Mouse (Mus musculus): Measurements from ENCODE around the gene Pard6a.

Gene Pard6a

GRCm38 (mm10) chr8:105700566-105700965 lies 382 bp upstream of the Pard6a start:
- CTCF ChIA-PET, result interaction anchor here (0.6 kb wide), 1 partner anchor 76 kb away, joined by 4 read pairs; no protein-coding TSS in a partner anchor

GRCm38 (mm10) chr8:105702001-105702401 lies 1.1 kb downstream of the Pard6a start:
- CTCF ChIA-PET, result interaction anchor here (0.6 kb wide), 1 partner anchor 103 kb away, joined by 3 read pairs; no protein-coding TSS in a partner anchor

GRCm38 (mm10) chr8:105702731-105703415 lies 1.9 kb downstream of the Pard6a start:
- CTCF ChIA-PET, result no interaction called here

GRCm38 (mm10) chr8:105704146-105704812 lies 3.3 kb downstream of the Pard6a start:
- CTCF ChIA-PET, result interaction anchor here (0.6 to 0.7 kb wide), 2 partner anchors 102 to 145 kb away, joined by 3 to 5 read pairs; no protein-coding TSS in a partner anchor

- CTCF ChIA-PET, result interaction anchor here (0.6 to 0.7 kb wide), 4 partner anchors 60 to 212 kb away, joined by 3 to 8 read pairs (median 6); no protein-coding TSS in a partner anchor
Observed at GRCm38 (mm10) chr8:105704955-105705354, 4.0 kb downstream of the Pard6a start.

- CTCF ChIA-PET, result no interaction called here
Observed at GRCm38 (mm10) chr8:105706426-105706825, 5.5 kb downstream of the Pard6a start.

GRCm38 (mm10) chr8:105707498-105708403 lies 6.8 kb downstream of the Pard6a start, which contains the start of the genes 4933405L10Rik and Enkd1:
4933405L10Rik (plus strand) TSS chr8:105707655.
Enkd1 (minus strand) TSS chr8:105708210.
- CTCF ChIA-PET, result interaction anchor here (0.7 kb wide), 1 partner anchor 30 kb away, joined by 3 read pairs; no protein-coding TSS in a partner anchor

GRCm38 (mm10) chr8:105708675-105709074 lies 7.7 kb downstream of the Pard6a start:
- CTCF ChIA-PET, result interaction anchor here (0.7 kb wide), 1 partner anchor 30 kb away, joined by 3 read pairs; no protein-coding TSS in a partner anchor

- CTCF ChIA-PET, result no interaction called here
Observed at GRCm38 (mm10) chr8:105709317-105709716, 8.4 kb downstream of the Pard6a start.

- CTCF ChIA-PET, result interaction anchor here (0.6 kb wide), 1 partner anchor 105 kb away, joined by 3 read pairs; no protein-coding TSS in a partner anchor
Observed at GRCm38 (mm10) chr8:105712286-105712685, 11.3 kb downstream of the Pard6a start.

- CTCF ChIA-PET, result interaction anchor here (0.7 to 1.1 kb wide), 5 partner anchors 21 to 218 kb away, joined by 3 to 12 read pairs (median 3); no protein-coding TSS in a partner anchor
Observed at GRCm38 (mm10) chr8:105714139-105714538, 13.2 kb downstream of the Pard6a start.

- CTCF ChIA-PET, result interaction anchor here (0.6 to 0.7 kb wide), 2 partner anchors 101 to 117 kb away, joined by 3 read pairs; no protein-coding TSS in a partner anchor
Observed at GRCm38 (mm10) chr8:105715042-105715441, 14.1 kb downstream of the Pard6a start.

- CTCF ChIA-PET, result no interaction called here
Observed at GRCm38 (mm10) chr8:105716302-105716945, 15.5 kb downstream of the Pard6a start.

- CTCF ChIA-PET, result no interaction called here
Observed at GRCm38 (mm10) chr8:105719637-105720036, 18.7 kb downstream of the Pard6a start.

GRCm38 (mm10) chr8:105722861-105723260 lies 21.9 kb downstream of the Pard6a start:
- CTCF ChIA-PET, result no interaction called here

- CTCF ChIA-PET, result no interaction called here
Observed at GRCm38 (mm10) chr8:105725726-105726125, 24.8 kb downstream of the Pard6a start.

GRCm38 (mm10) chr8:105727397-105728124 lies 26.6 kb downstream of the Pard6a start:
- CTCF ChIA-PET, result no interaction called here

- CTCF ChIA-PET, result interaction anchor here (0.5 kb wide), 1 partner anchor 35 kb away, joined by 3 read pairs; no protein-coding TSS in a partner anchor
Observed at GRCm38 (mm10) chr8:105732186-105732585, 31.2 kb downstream of the Pard6a start.

GRCm38 (mm10) chr8:105739216-105739615 lies 38.3 kb downstream of the Pard6a start:
- CTCF ChIA-PET, result no interaction called here

GRCm38 (mm10) chr8:105743301-105743700 lies 42.4 kb downstream of the Pard6a start:
- CTCF ChIA-PET, result no interaction called here
